Mouse (Mus musculus) layer of hippocampus, postnatal 10 days (tissue): Measurements from ENCODE around the gene Stac2. TPM values are rescaled to one million over a fixed set of nuclear protein-coding genes. Genes with fewer than 3 reads are reported as not detected.

Experiments used
- DNase-seq, 2 experiments: peaks; one replicate each; pipeline ENCODE4 v3.0.0; 2021; ENCODE audit warnings: low spot score in 2 of 2
- microRNA-seq, 2 experiments: library from miRNA; unstranded; fragments of <30 nt; microRNA quantifications; one replicate each; pipeline ENCODE4 v1.2.0; 2021
- total RNA-seq, 2 experiments: library from RNA; stranded (reverse); gene quantifications; 2 replicates each; pipeline ENCODE4 v1.2.3; 2021

The Stac2 gene
- total RNA-seq, 2 experiments from 2014 or later, result 13.0 to 14.9 TPM

DNA sequence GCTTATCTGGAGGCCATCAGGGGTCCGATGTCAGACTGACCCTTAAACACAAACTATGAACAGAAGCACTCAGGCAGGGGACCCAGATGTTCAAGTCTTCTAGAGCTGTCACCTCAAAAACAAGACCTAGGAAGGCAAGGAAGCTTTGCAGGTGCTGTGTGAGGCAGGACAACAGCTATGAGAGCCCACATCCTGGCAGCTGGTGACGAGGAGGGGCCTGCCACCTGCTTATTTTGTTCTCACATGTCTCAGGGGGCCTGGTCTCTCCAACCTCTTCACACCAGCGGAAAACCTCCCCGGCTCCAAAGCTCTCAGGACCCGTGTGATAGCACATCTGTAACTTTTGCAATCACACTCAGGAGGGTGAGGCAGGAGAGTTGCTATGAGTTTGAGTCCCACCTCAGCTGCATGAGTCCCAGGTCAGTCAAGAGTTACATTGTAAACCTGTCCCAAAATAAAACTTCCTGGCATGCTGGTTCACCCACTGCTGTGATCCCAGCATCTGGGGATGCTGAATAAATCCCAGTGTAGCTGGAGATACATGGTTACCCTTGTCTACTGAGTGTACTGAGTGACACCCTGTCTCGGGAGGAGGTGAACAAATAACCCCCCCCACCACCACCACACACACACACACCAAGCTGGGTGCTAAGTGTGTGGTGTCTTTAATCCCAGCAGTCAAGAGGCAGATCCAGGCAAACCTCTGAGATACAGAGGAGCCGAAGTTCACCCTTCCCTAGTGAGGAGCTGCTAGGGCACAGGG, 52.7 kb downstream of the Stac2 start:
- DNase-seq, result peak in 1 of 2 experiments; percentile 23

GRCm38 (mm10) chr11:97999748-98000147, 53.5 kb downstream of the Stac2 start:
- no peak for DNase-seq

GRCm38 (mm10) chr11:97998898-97999608, 54.2 kb downstream of the Stac2 start:
- no peak for DNase-seq

DNA sequence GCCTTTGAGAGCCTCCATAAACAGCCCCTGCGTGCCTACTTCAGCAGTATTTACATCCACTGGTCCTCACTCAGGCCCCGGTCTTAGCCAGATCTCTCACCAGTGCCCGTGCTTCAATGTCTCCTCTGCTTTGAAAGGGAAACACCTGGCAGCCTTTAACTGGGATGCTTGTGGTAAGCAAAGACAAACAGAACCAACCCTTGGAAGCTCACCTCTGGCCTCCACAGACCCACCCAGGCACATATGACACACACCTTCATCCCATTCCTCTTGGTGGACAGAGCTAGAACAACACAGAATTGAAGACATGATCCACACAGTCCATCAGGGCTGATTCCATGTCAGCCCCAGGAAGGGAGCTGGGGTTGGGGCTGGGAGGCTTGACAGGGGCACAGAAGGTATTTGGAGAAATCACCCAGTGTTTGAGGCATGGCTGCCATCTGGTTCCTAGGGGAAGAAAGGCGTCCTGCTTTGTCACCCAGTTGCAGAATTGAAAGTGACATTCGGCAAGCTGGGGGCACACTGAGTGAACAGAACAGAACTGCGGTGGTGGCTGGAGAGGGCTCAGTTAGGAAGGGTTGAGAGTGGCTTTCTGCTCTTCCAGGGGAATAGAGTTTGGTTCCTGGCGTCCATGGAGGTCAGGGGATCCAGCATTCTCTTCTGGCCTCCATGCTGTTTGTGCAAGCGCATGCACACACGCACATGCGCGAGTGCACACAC, 55.0 kb downstream of the Stac2 start:
- no peak for DNase-seq

DNA sequence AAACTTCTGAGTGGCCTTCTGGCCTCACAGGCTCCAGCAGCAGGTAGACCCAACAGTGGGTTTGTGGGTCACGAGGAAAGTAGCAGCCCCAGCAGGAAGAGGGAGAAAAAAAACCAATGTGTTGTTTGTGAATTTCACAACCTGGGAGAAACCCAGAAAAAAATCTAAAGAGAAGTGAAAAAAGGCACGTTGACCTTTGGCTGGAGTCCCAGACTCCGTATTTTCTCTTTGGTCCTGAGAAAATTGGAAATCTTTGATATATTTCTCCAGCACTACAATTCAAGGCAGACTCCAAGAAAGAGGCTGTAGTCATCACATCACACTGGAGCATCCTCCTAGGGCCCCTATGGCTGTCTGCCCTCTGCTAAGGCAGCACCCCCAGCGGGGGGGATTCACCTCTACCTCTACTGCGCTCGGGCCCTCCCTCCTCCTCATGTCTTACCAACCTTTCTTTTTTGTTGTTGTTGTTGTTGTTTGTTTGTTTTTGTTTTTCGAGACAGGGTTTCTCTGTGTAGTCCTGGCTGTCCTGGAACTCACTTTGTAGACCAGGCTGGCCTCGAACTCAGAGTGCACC, 55.8 kb downstream of the Stac2 start:
- DNase-seq, result no peak

DNA sequence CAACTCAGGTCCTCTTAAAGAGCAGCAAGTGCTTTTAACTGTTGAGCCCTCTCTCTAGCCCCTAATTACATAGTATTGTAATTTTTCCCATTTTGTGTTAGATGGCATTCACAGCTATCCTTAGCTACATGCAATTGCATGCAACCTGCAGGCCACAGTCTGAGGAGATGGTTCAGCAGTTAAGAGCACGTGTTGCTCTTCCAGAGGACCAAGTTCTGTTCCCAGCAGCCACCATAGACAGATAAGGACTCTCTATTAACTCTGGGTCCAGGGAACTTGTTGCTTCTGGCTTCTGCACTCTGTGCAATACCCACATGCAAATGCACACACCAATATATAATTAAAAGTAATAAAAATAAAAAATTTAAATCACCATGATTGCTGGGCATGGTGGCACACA, 56.6 kb downstream of the Stac2 start:
- no peak for DNase-seq

DNA sequence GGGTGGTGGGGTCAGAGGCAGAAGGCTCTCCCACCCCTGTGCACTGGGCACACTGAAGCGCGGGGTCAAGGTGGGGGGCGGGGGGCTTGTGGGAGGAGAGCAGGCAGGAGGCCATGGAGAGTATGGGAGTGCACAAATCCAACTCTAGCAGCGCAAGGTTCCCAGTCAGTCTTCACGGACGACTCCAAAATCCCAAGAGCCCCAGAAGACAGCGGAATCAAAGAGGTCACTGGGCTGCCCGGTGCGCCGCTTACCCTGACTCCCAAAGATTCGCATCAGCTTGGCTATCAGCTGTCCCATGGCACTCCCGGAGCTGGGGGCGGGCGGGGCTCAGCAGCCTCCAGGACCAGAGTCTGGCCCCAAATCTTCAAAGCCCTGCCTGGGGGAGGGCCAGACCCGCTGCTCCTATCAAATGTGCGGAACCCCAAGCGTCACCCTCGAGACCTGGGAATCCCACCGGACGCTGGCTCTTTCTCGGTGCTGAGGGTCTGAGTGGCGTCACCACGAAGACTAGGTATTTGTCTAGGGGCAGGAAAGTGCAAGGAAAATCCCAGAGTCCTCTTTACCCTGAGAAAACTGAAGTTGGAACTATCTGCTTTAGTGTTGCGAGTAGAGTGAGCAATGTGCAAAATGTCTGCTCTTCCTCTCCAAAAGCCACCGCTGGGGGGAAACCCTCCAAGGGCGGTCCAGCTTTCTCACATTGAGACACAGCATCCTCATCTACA, 57.5 kb downstream of the Stac2 start, which contains the start of gene Arl5c:
Gene Arl5c, minus strand, starts transcription at position 618 of the 725 bp plus-strand sequence.
- peak in 1 of 2 experiments; percentile 41 for DNase-seq

DNA sequence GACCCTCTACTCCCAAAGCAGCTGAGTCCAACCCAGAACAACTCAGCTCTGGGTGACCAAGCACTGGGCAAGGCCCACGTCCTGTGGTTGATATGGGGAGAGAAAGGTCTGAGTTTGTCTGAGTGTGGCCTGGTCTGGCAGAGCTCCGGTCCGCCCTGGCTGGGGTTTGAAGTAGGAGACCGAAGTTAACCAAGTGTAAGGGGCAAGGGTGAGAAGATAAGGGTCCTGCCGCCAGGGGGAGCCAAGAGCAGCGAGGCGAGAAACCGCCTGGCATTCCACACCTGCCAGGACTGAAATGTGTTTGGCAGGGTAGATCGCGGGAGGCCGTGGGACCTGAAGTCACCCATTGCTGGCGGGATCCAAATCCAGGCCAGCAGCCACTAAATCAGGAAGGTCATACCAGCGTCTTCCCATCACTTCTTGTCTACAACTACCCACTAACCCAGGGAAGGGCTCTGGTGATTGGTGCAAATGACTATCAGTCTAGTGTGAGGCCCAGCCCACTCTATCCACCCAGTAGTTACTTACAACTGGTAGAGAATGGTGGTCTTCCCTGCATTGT, 58.6 kb downstream of the Stac2 start:
- peak; percentile 72 to 78 for DNase-seq

DNA sequence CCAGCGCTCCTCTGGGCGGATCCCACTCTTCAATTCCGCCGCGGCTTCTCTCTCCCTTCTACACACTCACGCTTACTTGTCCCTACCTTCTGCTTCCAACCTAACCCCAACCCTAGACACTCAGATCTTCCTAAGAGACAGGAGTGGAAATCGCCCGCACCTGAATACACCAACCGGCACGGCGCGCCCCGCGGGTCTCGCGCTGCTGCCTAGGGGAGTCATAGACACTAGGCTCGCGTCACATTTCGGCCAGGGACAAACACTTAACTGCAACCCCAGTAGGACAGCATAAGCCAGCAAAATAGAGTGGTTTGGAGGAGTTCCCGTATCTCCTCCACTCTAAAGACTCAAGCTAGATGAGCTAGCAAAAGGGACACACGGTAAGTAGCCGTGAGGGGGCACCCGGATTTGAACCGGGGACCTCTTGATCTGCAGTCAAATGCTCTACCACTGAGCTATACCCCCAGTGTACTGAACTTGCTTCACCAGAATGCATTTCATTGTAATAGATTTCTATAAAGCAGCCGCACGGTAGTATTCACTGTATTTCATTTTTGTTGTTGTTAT, 64.6 kb downstream of the Stac2 start:
- peak; percentile 83 to 88 for DNase-seq

DNA sequence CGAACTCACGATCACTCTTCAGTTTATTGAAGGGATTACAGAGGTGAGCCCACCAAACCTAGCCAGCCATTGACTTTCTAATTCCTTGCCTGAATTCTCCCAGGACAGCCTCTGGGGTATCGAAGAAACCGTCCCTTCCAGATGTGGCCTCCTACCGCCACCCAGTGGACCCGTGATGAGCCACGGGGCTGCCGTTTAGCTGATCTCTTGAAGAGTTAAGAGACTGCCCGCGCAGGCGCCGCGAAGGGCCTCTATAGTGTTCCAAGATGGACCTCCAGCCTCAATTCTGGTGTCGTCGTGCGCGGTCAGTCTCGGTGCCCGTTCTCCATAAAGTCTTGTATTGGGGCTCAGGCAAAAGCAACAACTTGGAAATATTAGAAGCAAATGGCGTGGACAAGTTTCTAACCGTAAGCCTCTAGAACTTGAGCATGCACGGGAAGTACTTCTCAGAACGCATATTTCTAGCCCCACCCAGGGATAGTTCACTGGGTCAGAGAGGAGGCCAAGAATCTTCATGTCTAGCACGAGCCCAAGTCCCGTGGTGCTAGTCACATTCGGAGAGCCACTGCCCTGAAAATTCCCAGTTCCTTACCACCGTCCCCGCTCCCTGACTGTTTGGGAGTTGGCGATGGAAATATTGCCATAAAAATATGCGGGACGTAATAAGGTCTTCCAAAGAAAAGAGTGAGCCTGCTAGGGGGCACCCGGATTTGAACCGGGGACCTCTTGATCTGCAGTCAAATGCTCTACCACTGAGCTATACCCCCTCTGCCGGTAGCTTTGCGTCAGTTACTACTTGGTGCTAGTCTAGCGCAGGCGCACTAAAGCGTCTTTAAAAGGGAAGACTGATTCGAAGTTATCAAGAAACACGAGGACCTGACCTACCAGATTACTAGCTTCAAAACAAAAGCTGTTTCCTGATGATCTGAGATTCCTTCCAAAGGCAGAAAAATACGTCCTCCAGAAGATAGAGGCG, 65.4 kb downstream of the Stac2 start:
- DNase-seq, result peak; percentile 97 to 98

DNA sequence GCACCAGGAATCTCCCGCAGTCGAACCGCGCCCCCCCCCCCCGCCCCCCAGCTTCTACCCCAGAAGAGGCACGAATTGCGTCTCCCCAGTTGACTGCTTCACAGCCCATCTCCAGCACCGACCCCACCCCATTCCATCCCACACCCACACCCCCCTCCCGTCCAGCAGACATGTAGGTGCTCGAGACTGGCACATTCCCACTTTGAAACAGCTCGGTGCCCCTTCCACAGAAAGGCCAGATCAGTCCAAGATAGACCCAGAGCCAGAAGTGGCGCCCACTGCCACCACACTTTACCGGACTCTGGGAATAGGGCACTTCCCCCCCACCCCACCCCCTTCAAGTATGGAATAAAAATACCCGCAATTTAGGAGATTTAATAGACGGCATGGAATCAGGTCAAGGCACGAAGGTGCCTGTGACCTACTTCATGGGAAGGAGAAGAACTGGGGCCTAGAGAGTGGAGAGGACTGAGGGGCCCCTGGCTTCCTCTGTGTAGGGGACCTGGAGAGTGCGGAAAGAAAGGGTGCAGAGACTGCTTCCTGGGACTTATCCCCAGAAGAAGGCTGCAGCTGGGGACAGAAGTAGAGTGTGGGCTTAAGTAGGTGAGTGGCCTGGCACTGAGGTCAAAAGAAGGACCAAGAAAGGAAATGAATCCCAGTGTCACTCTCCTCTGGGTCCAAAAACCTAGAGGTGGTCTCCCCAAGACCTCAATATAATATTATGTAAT, 66.4 kb downstream of the Stac2 start:
- no peak for DNase-seq

Small RNA genes lying within 50 kb of the gene (microRNA-seq; reads per million reads assigned to microRNA genes)
- gene Gm27597, result 0 reads per million in 2 experiments

Other genes with a start within 250 kb of the Stac2 start
- 10 to 100 TPM; 33.9 to 34.7 TPM for gene B230217C12Rik, start 212.7 kb downstream of the Stac2 start, total RNA-seq
- gene Fbxo47, start 169.3 kb downstream of the Stac2 start, total RNA-seq, result under 1 TPM; 0.45 to 0.46 TPM
- gene Plxdc1, start 67.0 kb downstream of the Stac2 start, total RNA-seq, result 1 to 10 TPM; 6.8 to 7.1 TPM
- 1 to 10 TPM; 2.0 to 2.1 TPM for gene Arl5c, start 57.3 kb downstream of the Stac2 start, total RNA-seq
- gene Cacnb1, start 30.4 kb downstream of the Stac2 start, total RNA-seq, result 100 to 1,000 TPM; 118 TPM
- gene Rpl19, start 26.8 kb downstream of the Stac2 start, total RNA-seq, result 100 to 1,000 TPM; 648 to 672 TPM
- 10 to 100 TPM; 27.8 to 32.0 TPM for gene Fbxl20, start 96.9 kb upstream of the Stac2 start, total RNA-seq
- gene Med1, start 139.8 kb upstream of the Stac2 start, total RNA-seq, result 10 to 100 TPM; 48.6 to 50.2 TPM
- gene Cdk12, start 149.6 kb upstream of the Stac2 start, total RNA-seq, result 10 to 100 TPM; 34.1 to 36.5 TPM